Mouse (Mus musculus) myocyte (in vitro differentiated cells): ENCODE data around the gene Lrrfip2. TPM values are rescaled to one million over a fixed set of nuclear protein-coding genes. Genes with fewer than 3 reads are reported as not detected.

ENCODE experiments used
- H3K27me3 ChIP-seq: one replicate; pipeline ENCODE4 v1.6.1; 2011; ENCODE audit not compliant: control insufficient read depth, insufficient read depth, insufficient read length
- H3K36me3 ChIP-seq: one replicate; pipeline ENCODE4 v1.6.1; 2011; ENCODE audit not compliant: control insufficient read depth, insufficient read depth
- H3K4me2 ChIP-seq: one replicate; pipeline ENCODE4 v1.6.1; 2011; ENCODE audit warnings: low read depth, control low read depth
- H3K4me3 ChIP-seq: one replicate; pipeline ENCODE4 v1.5.1; 2011; ENCODE audit warnings: mild to moderate bottlenecking, control low read depth, moderate library complexity
- H3K79me2 ChIP-seq: one replicate; pipeline ENCODE4 v1.6.1; 2011; ENCODE audit not compliant: control insufficient read depth, insufficient read depth
- H3ac ChIP-seq: one replicate; pipeline ENCODE4 v1.6.1; 2011; ENCODE audit not compliant: control insufficient read depth, insufficient read length
- CEBPB ChIP-seq: IDR thresholded peaks from 2 replicates; pipeline ENCODE4 v1.6.1; 2011; ENCODE audit warnings: mild to moderate bottlenecking, moderate library complexity; ENCODE audit not compliant: poor library complexity, insufficient read depth, severe bottlenecking
- E2F4 ChIP-seq: IDR thresholded peaks from one replicate; pipeline ENCODE4 v1.6.1; 2011; ENCODE audit warnings: mild to moderate bottlenecking, control low read depth, moderate library complexity; ENCODE audit not compliant: insufficient read depth
- MAX ChIP-seq: IDR thresholded peaks from one replicate; pipeline ENCODE4 v1.6.1; 2011; ENCODE audit warnings: low read depth, mild to moderate bottlenecking, control low read depth
- MYOD1 ChIP-seq, 3 experiments: IDR thresholded peaks; one replicate each; pipeline ENCODE4 v1.6.1; 2011; ENCODE audit warnings: control low read depth in 2 of 3, low read depth in 2 of 3, mild to moderate bottlenecking in 2 of 3, moderate library complexity in 1 of 3; ENCODE audit not compliant: insufficient read length in 2 of 3, control insufficient read depth in 1 of 3
- MYOG ChIP-seq, 3 experiments: IDR thresholded peaks; one replicate each; pipeline ENCODE4 v1.6.1; 2011; ENCODE audit warnings: control low read depth in 2 of 3, low read depth in 2 of 3, mild to moderate bottlenecking in 2 of 3; ENCODE audit not compliant: insufficient read length in 2 of 3, control insufficient read depth in 1 of 3, insufficient read depth in 1 of 3
- POLR2A ChIP-seq: IDR thresholded peaks from one replicate; pipeline ENCODE4 v1.6.1; 2011; ENCODE audit warnings: low read depth, mild to moderate bottlenecking, control low read depth, moderate library complexity; ENCODE audit not compliant: insufficient read length
- POLR2AphosphoS2 ChIP-seq: IDR thresholded peaks from one replicate; pipeline ENCODE4 v1.6.1; 2011; ENCODE audit warnings: low read depth, control low read depth; ENCODE audit not compliant: insufficient read length
- REST ChIP-seq: IDR thresholded peaks from one replicate; pipeline ENCODE4 v1.6.1; 2011; ENCODE audit warnings: mild to moderate bottlenecking, control low read depth, moderate library complexity; ENCODE audit not compliant: insufficient read depth, insufficient read length
- SRF ChIP-seq: IDR thresholded peaks from one replicate; pipeline ENCODE4 v1.6.1; 2011; ENCODE audit warnings: low read depth; ENCODE audit not compliant: control insufficient read depth, insufficient read length
- TCF12 ChIP-seq: IDR thresholded peaks from one replicate; pipeline ENCODE4 v1.6.1; 2011; ENCODE audit warnings: mild to moderate bottlenecking, control low read depth; ENCODE audit not compliant: poor library complexity, insufficient read depth, severe bottlenecking
- TCF3 ChIP-seq: IDR thresholded peaks from one replicate; pipeline ENCODE4 v1.6.1; 2011; ENCODE audit warnings: low read depth, control low read depth; ENCODE audit not compliant: insufficient read length
- USF1 ChIP-seq: IDR thresholded peaks from one replicate; pipeline ENCODE4 v1.6.1; 2011; ENCODE audit warnings: low read depth, mild to moderate bottlenecking, control low read depth, moderate library complexity
- polyA plus RNA-seq: library from polyadenylated mRNA; unstranded; fragments of >200 nt; fragmentation: generic; extraction: Trizol; gene quantifications from one replicate; pipeline ENCODE4 v1.2.1, GENCODE M21; 2012; ENCODE audit warnings: missing spikeins

Gene Lrrfip2
- polyA plus RNA-seq, 1 experiment, result 27.8 TPM

DNA sequence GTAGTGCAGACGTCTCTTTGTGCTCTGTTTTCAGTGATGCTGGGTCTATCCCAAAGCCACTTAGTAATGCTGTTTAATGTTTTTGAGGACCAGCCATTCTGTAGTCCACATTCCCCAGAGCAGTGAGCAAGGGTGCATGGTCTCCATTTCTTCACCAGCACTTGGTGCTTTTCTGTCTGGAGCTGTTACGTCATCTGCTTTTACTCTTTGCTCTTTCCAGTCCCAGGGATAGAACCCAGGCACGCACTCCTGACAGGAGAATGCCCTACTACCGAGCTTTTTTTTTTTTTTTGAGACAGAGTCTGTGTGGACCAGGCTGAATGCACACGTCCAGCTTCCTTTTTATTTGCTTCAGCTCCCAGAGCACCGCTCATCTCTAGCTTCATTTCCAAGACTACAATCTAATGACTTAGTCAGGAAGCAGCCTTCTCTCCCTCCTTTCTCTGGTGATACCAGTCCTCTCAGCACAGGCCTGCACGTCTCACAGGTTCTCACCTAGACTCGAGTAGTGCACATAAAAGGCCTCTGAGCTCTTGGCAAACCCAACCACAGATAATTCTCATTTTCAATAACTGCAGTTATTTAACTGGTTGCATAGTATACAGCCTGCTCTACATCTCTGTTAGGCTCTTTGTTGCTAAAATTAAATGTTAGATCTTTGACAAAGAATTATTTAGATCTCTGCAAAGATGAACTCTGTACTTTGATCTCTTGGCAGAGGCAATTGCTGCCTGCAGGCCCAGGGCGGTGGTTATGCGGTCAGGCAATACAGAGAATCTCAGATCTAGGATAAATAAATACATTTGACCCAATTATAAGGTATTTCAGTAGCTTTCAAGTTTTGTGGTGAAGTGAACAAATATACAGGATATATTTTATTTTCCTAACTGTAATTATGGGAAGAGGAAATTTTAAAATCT lies 94.0 kb downstream of the Lrrfip2 start:
- TF ChIP-seq TCF3 (no peak), USF1 (no peak), SRF (no peak), MYOD1 (IDR thresholded peaks at IDR 0.05; ENCODE audit: control insufficient read depth in 1 of 3, insufficient read length in 2 of 3, low read depth in 2 of 3) (no peak), POLR2A (no peak)
- Histone ChIP-seq H3K4me3 (no peak overlapping the region), H3K79me2 (no peaks in the 10 kb centered on the region), H3K36me3 (peaks cover 6% of the 10 kb centered on the region), H3K27me3 (no peaks in the 10 kb centered on the region), H3K4me2 (no peak overlapping the region), H3ac (no peak overlapping the region)

DNA sequence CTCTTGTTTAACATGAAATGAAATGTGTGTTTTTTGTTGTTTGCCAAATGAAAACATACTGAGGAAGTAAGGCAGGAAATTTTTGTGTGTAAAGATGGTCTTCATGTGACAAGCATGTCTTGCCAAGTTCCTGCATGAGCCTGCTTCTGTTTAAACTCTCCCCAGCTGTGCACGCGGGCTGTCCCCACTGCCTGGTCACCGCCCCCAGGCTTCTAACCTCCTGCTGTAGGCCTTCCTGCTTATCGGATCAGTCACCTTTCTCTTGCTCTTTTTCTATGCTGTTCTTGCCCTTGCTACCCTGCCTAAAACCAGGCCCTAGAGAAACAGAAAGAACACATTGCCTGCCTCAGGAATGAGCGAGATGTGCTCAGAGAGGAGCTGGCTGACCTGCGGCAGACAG lies 96.1 kb downstream of the Lrrfip2 start:
- Histone ChIP-seq H3K4me3 (no peak overlapping the region), H3K79me2 (no peaks in the 10 kb centered on the region), H3ac (no peak overlapping the region), H3K36me3 (peaks cover 10% of the 10 kb centered on the region), H3K4me2 (no peak overlapping the region), H3K27me3 (no peaks in the 10 kb centered on the region)
- no peak for TF ChIP-seq MYOD1 (IDR thresholded peaks at IDR 0.05; ENCODE audit: control insufficient read depth in 1 of 3, insufficient read length in 2 of 3, low read depth in 2 of 3)
- TF ChIP-seq POLR2AphosphoS2, result no peak
- TF ChIP-seq POLR2A, result no peak
- no peak for TF ChIP-seq MAX
- TF ChIP-seq TCF3, result no peak
- no peak for TF ChIP-seq MYOG (IDR thresholded peaks at IDR 0.05; ENCODE audit: control insufficient read depth in 1 of 3, insufficient read depth in 1 of 3, insufficient read length in 2 of 3, low read depth in 2 of 3)
- no peak for TF ChIP-seq USF1
- TF ChIP-seq E2F4, result no peak
- no peak for TF ChIP-seq CEBPB
- no peak for TF ChIP-seq REST
- TF ChIP-seq SRF, result no peak
- no peak for TF ChIP-seq TCF12

DNA sequence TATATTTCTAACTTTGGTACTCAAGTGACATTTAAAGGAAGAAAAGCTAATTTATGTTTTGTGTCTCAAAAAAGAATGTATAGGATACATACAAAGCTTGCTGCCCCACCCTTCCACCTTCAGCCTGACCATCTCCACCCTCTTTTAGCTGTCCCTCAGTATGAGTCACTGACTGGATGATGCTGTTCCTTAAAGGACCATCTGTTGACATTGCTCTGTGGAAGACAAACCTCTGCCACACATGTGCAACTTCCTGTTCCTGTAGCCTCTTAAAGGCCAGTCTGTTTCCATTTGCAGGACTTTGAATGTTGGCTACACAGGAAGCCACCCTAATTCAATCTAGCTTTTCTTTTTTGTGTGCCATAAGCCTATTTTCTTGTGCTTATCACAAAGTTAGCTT lies 99.0 kb downstream of the Lrrfip2 start:
- Histone ChIP-seq H3K79me2 (no peaks in the 10 kb centered on the region), H3K27me3 (no peaks in the 10 kb centered on the region), H3ac (no peak overlapping the region), H3K36me3 (peaks cover 17% of the 10 kb centered on the region), H3K4me2 (no peak overlapping the region), H3K4me3 (no peak overlapping the region)
- TF ChIP-seq SRF (no peak), TCF3 (no peak), POLR2A (no peak), TCF12 (no peak), E2F4 (no peak), MAX (no peak), CEBPB (no peak), USF1 (no peak), MYOG (IDR thresholded peaks at IDR 0.05; ENCODE audit: control insufficient read depth in 1 of 3, insufficient read depth in 1 of 3, insufficient read length in 2 of 3, low read depth in 2 of 3) (no peak), MYOD1 (IDR thresholded peaks at IDR 0.05; ENCODE audit: control insufficient read depth in 1 of 3, insufficient read length in 2 of 3, low read depth in 2 of 3) (no peak), REST (no peak), POLR2AphosphoS2 (no peak)

DNA sequence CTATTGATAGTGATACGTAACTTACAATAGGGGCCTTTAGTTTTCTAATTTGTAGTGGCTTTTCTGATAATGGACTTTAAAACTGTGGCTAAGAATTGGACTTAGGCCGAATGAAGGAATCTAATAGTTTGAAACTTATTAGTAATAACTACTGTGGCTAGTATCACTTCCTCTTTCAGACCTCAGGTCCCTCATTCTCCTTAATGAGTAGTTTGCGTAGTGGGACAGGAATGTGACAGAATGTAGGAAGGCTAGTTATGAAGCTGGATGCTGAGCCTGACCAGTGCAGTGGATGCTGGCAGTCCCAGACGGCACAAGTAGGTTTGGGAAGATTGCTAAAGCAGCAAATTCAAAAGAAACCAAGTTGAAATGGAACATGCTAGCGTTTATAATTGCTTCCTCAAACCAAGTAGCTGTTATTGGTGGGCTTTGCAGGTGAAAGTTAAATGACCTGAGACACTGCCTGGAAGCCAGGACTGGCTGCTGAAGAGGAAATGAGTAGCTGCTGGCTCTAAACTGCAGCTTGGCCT lies 103.2 kb downstream of the Lrrfip2 start:
- H3ac ChIP-seq, result no peak overlapping the region
- peaks cover 21% of the 10 kb centered on the region for H3K36me3 ChIP-seq
- H3K4me2 ChIP-seq, result no peak overlapping the region
- H3K79me2 ChIP-seq, result no peaks in the 10 kb centered on the region
- no peak overlapping the region for H3K4me3 ChIP-seq
- TF ChIP-seq E2F4, result no peak
- TF ChIP-seq POLR2A, result no peak
- TF ChIP-seq MAX, result no peak
- H3K27me3 ChIP-seq, result no peaks in the 10 kb centered on the region

DNA sequence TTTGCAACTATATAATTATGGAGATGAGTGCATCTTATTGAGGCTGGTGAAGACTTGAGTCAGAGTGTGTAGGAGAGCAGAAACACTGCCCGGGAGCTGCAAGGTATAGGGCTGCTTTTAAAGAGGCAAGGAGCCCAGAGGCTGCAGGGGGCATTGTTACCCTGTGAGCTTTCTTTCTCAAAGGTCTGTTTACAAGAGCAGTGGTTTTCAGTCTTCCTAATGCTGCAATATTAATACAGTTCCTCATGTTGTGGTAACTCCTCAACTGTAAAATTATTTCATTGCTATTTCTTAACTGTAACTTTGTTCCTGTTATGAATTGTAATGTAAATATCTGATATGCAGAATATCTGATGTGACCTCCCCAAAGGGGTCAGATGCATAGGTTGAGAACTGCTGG lies 104.2 kb downstream of the Lrrfip2 start:
- Histone ChIP-seq H3K36me3 (peaks cover 27% of the 10 kb centered on the region), H3K27me3 (no peaks in the 10 kb centered on the region), H3ac (no peak overlapping the region), H3K79me2 (no peaks in the 10 kb centered on the region), H3K4me3 (no peak overlapping the region), H3K4me2 (no peak overlapping the region)
- TF ChIP-seq USF1 (no peak), MAX (no peak), TCF3 (no peak), MYOG (IDR thresholded peaks at IDR 0.05; ENCODE audit: control insufficient read depth in 1 of 3, insufficient read depth in 1 of 3, insufficient read length in 2 of 3, low read depth in 2 of 3) (no peak), POLR2AphosphoS2 (no peak), E2F4 (no peak), POLR2A (no peak), CEBPB (no peak), MYOD1 (IDR thresholded peaks at IDR 0.05; ENCODE audit: control insufficient read depth in 1 of 3, insufficient read length in 2 of 3, low read depth in 2 of 3) (no peak), REST (no peak), SRF (no peak), TCF12 (no peak)
